Mouse (Mus musculus) cerebellum, adult 8-10 months (tissue): ENCODE data around the gene Gpr180.
"Not testable (repeated sequence)": the region's sequence is repeated elsewhere in the genome, so short reads cannot be mapped to it uniquely, and the experiment has no call there.

Source experiments
- DNase-seq: peaks from one replicate; pipeline ENCODE4 v3.0.0; 2022

The Gpr180 gene

GRCm38 (mm10) chr14:118136744-118137452 is at the start of gene Gpr180:
TSS of gene Gpr180 (plus strand) at chr14:118137158.
- peak; percentile 97 for DNase-seq

GRCm38 (mm10) chr14:118088437-118089207 is 48.3 kb upstream of the Gpr180 start:
- no peak for DNase-seq

- DNase-seq = peak; percentile 82
These were observed 47.6 kb upstream of the Gpr180 start for GRCm38 (mm10) chr14:118089215-118089805.

GRCm38 (mm10) chr14:118089806-118090392 is 47.1 kb upstream of the Gpr180 start:
- no peak for DNase-seq

GRCm38 (mm10) chr14:118098265-118098664 is 38.7 kb upstream of the Gpr180 start:
- no peak for DNase-seq

GRCm38 (mm10) chr14:118101227-118101990 is 35.5 kb upstream of the Gpr180 start:
- no peak for DNase-seq

- DNase-seq = not testable (repeated sequence)
These were observed 29.5 kb upstream of the Gpr180 start for GRCm38 (mm10) chr14:118107479-118107878.

- DNase-seq = no peak
These were observed 23.8 kb upstream of the Gpr180 start for GRCm38 (mm10) chr14:118113116-118113515.

GRCm38 (mm10) chr14:118124129-118124528 is 12.8 kb upstream of the Gpr180 start:
- DNase-seq = no peak

GRCm38 (mm10) chr14:118124771-118125170 is 12.2 kb upstream of the Gpr180 start:
- no peak for DNase-seq

- DNase-seq = no peak
These were observed 10.7 kb upstream of the Gpr180 start for GRCm38 (mm10) chr14:118126301-118126700.

GRCm38 (mm10) chr14:118131472-118131871 is 5.5 kb upstream of the Gpr180 start:
- DNase-seq = no peak

- no peak for DNase-seq
These were observed 4.9 kb upstream of the Gpr180 start for GRCm38 (mm10) chr14:118131931-118132641.

GRCm38 (mm10) chr14:118132642-118132977 is 4.3 kb upstream of the Gpr180 start, which contains the start of gene Tgds:
TSS of gene Tgds (minus strand) at chr14:118132755.
- peak; percentile 98 for DNase-seq

- no peak for DNase-seq
These were observed 529 bp downstream of the Gpr180 start for GRCm38 (mm10) chr14:118137487-118137886.

GRCm38 (mm10) chr14:118142283-118142682 is 5.3 kb downstream of the Gpr180 start:
- DNase-seq = no peak

GRCm38 (mm10) chr14:118148046-118148445 is 11.1 kb downstream of the Gpr180 start:
- no peak for DNase-seq

- no peak for DNase-seq
These were observed 11.6 kb downstream of the Gpr180 start for GRCm38 (mm10) chr14:118148554-118148953.

- no peak for DNase-seq
These were observed 13.9 kb downstream of the Gpr180 start for GRCm38 (mm10) chr14:118150656-118151551.

GRCm38 (mm10) chr14:118151651-118152293 is 14.8 kb downstream of the Gpr180 start:
- no peak for DNase-seq
